Mouse (Mus musculus) limb, embryonic 11.5 days (tissue): Measurements from ENCODE around the gene Fkbp7. TPM values are rescaled to one million over a fixed set of nuclear protein-coding genes. Genes with fewer than 3 reads are reported as not detected.
A peak's percentile ranks its signal among the peaks of the same experiment; 100 is the strongest.

Experiments used
- ATAC-seq: fragments of 200-750 bp; cut with Nextera tagmentation; 2 replicates; pipeline ENCODE4 v1.8.0; 2017; ENCODE audit warnings: low read depth; ENCODE audit not compliant: insufficient number of reproducible peaks, low FRiP score, low TSS enrichment
- DNase-seq: peaks from one replicate; pipeline ENCODE4 v3.0.0-alpha.2; 2015; ENCODE audit warnings: low spot score
- H3K27ac ChIP-seq: fragments of 300-500 bp; sonication (generic); replicated peaks from 2 replicates; pipeline ENCODE4 v1.5.1; 2014; ENCODE audit warnings: low read depth, mild to moderate bottlenecking, low read length
- H3K27me3 ChIP-seq: fragments of 300-500 bp; sonication (generic); 2 replicates; pipeline ENCODE4 v1.6.1; 2014; ENCODE audit warnings: mild to moderate bottlenecking, low read length, mixed read lengths; ENCODE audit not compliant: control insufficient read depth, insufficient read depth
- H3K36me3 ChIP-seq: fragments of 300-500 bp; sonication (generic); 2 replicates; pipeline ENCODE4 v1.6.1; 2014; ENCODE audit warnings: mild to moderate bottlenecking, low read length, moderate library complexity, mixed read lengths; ENCODE audit not compliant: control insufficient read depth, insufficient read depth
- H3K4me1 ChIP-seq: fragments of 300-500 bp; sonication (generic); 2 replicates; pipeline ENCODE4 v1.6.1; 2014; ENCODE audit warnings: low read length, mixed read lengths; ENCODE audit not compliant: control insufficient read depth, insufficient read depth
- H3K4me2 ChIP-seq: fragments of 300-500 bp; sonication (generic); 2 replicates; pipeline ENCODE4 v1.6.1; 2014; ENCODE audit warnings: low read depth, mild to moderate bottlenecking, moderate library complexity; ENCODE audit not compliant: severe bottlenecking
- H3K4me3 ChIP-seq: fragments of 300-500 bp; sonication (generic); 2 replicates; pipeline ENCODE4 v1.5.1; 2014; ENCODE audit warnings: low read depth, low read length
- H3K9ac ChIP-seq: fragments of 300-500 bp; sonication (generic); 2 replicates; pipeline ENCODE4 v1.6.1; 2014; ENCODE audit warnings: mild to moderate bottlenecking, low read length
- H3K9me3 ChIP-seq: fragments of 300-500 bp; sonication (generic); 2 replicates; pipeline ENCODE4 v1.6.1; 2016; ENCODE audit warnings: low read length; ENCODE audit not compliant: control insufficient read depth
- WGBS: fragments of 180-500 bp; shearing (Covaris S2); extraction: QIAGEN DNeasy Blood & Tissue Kit; methylation state at CpG from one replicate; pipeline ENCODE4 v1.1.7; 2014; 5-methylcytosine and 5-hydroxymethylcytosine counted together
- polyA plus RNA-seq: library from polyadenylated mRNA; unstranded; fragments of >200 nt; fragmentation: Nextera tagmentation; extraction: Ambion mirVana; gene quantifications from 2 replicates; pipeline ENCODE4 v1.2.1, GENCODE M21; 2014

Gene Fkbp7
- 44.8 and 46.0 TPM in 2 replicates for polyA plus RNA-seq

DNA sequence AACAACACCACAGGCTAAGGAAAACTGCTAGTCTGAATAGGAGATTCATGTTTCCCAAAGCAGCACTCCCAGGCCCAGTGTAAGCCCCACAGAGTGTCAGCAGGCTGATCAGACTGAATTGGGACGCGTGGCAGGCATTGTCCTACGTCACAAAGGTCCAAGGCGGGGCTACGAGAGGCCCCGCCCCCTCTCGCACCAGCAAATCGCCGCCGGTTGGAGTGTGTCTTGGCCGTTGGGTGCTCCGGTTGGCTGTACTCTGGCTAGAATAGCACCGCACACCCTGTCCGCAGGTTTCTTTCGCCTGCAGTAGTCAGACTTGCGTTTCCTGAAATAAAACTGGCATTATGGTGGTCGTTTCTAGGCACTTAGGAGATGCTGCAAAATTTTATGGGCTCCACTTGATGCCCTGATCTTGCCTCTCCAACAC lies at the start of gene Fkbp7:
Gene Fkbp7, minus strand, starts transcription at position 151 of the 427 bp plus-strand sequence.
- no peaks in the 10 kb centered on the region for H3K36me3 ChIP-seq
- ATAC-seq, result peak; percentile 88

DNA sequence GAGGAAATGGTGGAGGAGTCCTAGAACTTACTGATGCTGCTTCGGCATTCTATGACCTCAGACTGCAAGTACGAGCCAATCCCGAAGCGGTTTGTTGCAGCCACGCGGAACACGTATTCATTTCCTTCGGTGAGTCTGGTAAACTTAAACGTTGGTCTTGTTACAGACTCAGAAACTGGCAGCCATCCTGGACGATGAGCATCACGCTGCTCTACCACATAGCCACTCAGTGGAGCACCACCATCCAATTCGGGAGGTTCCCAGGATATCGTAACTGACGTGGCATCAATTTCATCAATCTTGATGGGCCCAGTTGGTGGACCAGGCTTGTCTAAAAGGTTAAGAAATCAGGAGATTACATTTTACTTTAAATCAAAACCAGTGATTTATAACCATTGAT lies 46.7 kb upstream of the Fkbp7 start:
- H3K36me3 ChIP-seq, result no peaks in the 10 kb centered on the region
- H3K4me3 ChIP-seq, result no peak overlapping the region
- no peak overlapping the region for H3K4me2 ChIP-seq
- DNase-seq, result no peak
- no peak overlapping the region for H3K9ac ChIP-seq
- no peaks in the 10 kb centered on the region for H3K4me1 ChIP-seq
- no peaks in the 10 kb centered on the region for H3K9me3 ChIP-seq
- no peak overlapping the region for H3K27ac ChIP-seq
- 93% methylated on average over 14 of the region's 14 CpGs for WGBS
- no peak for ATAC-seq
- no peaks in the 10 kb centered on the region for H3K27me3 ChIP-seq

More for the DNA sequence above, at the start of gene Fkbp7:
- no peak within 1 kb of the TSS; the same call in 1 of the 2 replicates for H3K27ac ChIP-seq
- peak within 1 kb of the TSS; percentile 67 for H3K4me2 ChIP-seq
- H3K4me3 ChIP-seq, result peak within 1 kb of the TSS; percentile 45
- no peaks in the 10 kb centered on the region for H3K27me3 ChIP-seq
- no peaks in the 10 kb centered on the region for H3K9me3 ChIP-seq
- H3K4me1 ChIP-seq, result peaks cover 13% of the 10 kb centered on the region
- 1% methylated on average over 17 of the region's 17 CpGs for WGBS
- peak within 1 kb of the TSS; percentile 64 for H3K9ac ChIP-seq
- DNase-seq, result peak; percentile 96

DNA sequence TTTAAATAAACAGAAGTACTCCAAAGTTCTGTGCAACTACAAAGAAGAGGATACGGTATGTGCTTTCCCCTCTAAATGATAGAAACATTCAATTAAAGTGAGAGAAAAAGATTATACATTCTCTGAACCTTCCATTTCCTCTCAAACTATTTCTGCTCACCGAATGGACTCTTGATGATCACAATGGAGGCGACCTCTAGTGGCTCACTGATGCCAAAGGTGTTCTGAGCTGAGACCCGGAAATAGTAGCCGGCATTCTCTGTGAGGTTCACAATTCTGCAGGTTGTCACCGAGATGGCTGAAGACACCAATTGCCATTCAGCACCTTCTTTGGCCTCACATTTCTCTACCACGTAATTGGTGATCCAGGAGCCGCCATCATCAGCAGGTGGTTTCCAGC lies 42.1 kb upstream of the Fkbp7 start:
- 76% methylated on average over 8 of the region's 8 CpGs for WGBS
- H3K4me2 ChIP-seq, result no peak overlapping the region
- ATAC-seq (no peak), DNase-seq (no peak)
- no peaks in the 10 kb centered on the region for H3K27me3 ChIP-seq
- H3K27ac ChIP-seq, result no peak overlapping the region
- H3K9me3 ChIP-seq, result peaks cover 3% of the 10 kb centered on the region; the same call in 1 of the 2 replicates
- no peaks in the 10 kb centered on the region for H3K4me1 ChIP-seq
- no peak overlapping the region for H3K4me3 ChIP-seq
- peaks cover 2% of the 10 kb centered on the region; the same call in 1 of the 2 replicates for H3K36me3 ChIP-seq
- no peak overlapping the region for H3K9ac ChIP-seq

DNA sequence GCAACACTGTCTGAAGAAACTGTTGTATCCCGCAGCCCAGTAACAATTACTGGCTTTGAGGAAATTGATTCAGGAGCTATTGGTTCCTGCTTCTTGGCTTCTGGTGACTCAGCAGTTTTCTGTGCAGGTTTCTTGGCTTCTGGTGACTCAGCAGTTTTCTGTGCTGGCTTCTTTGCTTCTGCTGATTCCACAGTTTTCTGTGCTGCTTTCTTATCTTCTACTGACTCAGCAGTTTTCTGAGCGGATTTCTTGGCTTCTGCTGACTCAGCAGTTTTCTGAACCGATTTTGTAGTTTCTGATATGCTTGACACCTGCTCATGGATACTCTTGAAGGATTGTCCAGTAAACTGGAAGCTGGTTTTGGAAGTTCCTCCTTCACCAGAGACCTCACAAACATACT lies 35.6 kb upstream of the Fkbp7 start:
- WGBS, result 93% methylated on average over 3 of the region's 3 CpGs
- Histone ChIP-seq H3K36me3 (peaks cover 2% of the 10 kb centered on the region; the same call in 1 of the 2 replicates), H3K4me3 (no peak overlapping the region), H3K9me3 (peaks cover 3% of the 10 kb centered on the region; the same call in 1 of the 2 replicates), H3K27me3 (no peaks in the 10 kb centered on the region), H3K9ac (no peak overlapping the region), H3K4me2 (no peak overlapping the region), H3K4me1 (no peaks in the 10 kb centered on the region), H3K27ac (no peak overlapping the region)
- ATAC-seq, result no peak
- DNase-seq, result no peak

DNA sequence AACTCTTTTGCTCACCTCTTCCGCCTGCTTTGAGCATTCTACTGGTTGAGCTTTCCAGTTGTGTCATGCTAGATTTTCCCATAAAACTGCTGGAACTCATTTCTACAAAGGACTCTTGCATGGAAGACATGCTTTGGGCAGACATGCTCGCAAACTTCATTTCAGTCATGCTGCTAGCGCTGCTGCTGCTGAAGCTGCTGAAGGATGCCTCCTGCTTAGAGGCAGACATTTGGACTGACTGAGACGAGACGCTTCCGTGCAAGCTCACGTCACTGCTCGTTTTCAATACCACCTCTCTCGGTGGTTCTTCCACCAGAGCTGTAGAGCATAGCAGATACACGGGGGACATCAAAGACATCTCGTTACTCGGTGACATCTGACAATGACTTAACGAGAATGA lies 32.7 kb upstream of the Fkbp7 start:
- no peaks in the 10 kb centered on the region for H3K27me3 ChIP-seq
- ATAC-seq (no peak), DNase-seq (no peak)
- peaks cover 2% of the 10 kb centered on the region; the same call in 1 of the 2 replicates for H3K36me3 ChIP-seq
- no peak overlapping the region for H3K4me2 ChIP-seq
- no peaks in the 10 kb centered on the region for H3K4me1 ChIP-seq
- no peak overlapping the region for H3K27ac ChIP-seq
- no peak overlapping the region for H3K4me3 ChIP-seq
- no peak overlapping the region for H3K9ac ChIP-seq
- H3K9me3 ChIP-seq, result peaks cover 2% of the 10 kb centered on the region; the same call in 1 of the 2 replicates
- WGBS, result 84% methylated on average over 13 of the region's 13 CpGs

DNA sequence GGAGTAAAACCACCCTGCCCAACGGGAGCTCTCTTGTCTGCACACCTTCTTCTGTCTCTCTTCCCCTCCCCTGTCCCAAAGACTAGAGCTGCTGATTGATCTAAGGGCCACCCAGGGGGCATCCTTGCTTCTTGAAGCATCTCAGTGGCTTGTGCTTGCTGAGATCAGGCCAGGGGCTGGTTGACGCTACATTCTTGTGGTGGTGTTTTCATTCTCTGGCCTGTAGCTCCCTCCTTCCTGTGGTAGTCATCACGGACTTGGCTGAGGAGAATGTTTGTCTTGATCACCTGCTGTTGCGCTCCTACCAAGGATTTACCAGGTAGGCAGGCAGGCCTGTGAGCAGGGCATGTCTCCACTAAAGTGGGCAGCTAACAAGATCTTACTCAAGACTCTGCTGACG lies 29.8 kb upstream of the Fkbp7 start:
- DNase-seq (no peak), ATAC-seq (no peak)
- no peak overlapping the region for H3K27ac ChIP-seq
- no peak overlapping the region for H3K9ac ChIP-seq
- H3K27me3 ChIP-seq, result no peaks in the 10 kb centered on the region
- H3K4me2 ChIP-seq, result no peak overlapping the region
- 80% methylated on average over 5 of the region's 5 CpGs for WGBS
- H3K36me3 ChIP-seq, result no peaks in the 10 kb centered on the region
- H3K9me3 ChIP-seq, result no peaks in the 10 kb centered on the region
- H3K4me3 ChIP-seq, result no peak overlapping the region
- H3K4me1 ChIP-seq, result no peaks in the 10 kb centered on the region

DNA sequence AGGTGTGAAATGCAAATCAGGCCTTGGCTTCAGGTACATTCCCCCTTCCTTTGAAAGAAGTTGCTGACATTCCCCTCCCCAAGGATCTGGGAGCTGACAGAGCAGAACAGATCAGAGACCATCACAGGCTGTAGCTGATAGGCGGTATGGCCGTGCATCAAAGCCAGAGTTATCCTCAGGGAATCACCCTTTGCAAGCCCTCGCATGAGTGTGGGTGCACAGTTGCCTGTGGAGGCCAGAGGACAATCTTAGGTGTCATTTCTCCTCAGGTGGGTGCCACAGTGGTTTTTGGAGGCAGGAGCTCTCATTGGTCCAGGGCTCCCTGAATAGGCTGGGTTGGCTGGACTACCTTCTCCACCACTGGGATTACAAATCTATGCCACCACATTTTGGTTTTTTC lies 29.3 kb upstream of the Fkbp7 start:
- Histone ChIP-seq H3K4me1 (no peaks in the 10 kb centered on the region), H3K9me3 (no peaks in the 10 kb centered on the region), H3K9ac (no peak overlapping the region), H3K36me3 (no peaks in the 10 kb centered on the region), H3K27me3 (no peaks in the 10 kb centered on the region), H3K4me3 (no peak overlapping the region), H3K4me2 (no peak overlapping the region), H3K27ac (no peak overlapping the region)
- WGBS, result 79% methylated on average over 3 of the region's 3 CpGs
- DNase-seq, result no peak
- ATAC-seq, result no peak

DNA sequence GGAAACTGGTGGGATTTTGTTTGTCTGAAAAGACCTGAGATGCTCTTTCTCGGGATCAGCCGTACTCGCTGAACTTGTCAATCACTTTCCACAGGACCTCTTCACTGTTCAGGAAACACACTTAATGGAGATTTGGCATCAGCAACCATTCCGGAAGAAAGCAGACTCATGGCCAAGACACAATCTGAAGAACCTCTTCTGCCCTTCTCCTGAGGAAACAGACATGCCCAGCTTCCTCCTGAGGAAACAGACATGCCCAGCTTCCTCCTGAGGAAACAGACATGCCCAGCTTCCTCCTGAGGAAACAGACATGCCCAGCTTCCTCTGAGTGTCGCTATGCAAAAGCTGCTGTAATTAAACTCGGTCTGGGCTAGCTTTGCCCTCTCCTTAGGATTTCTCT lies 22.4 kb upstream of the Fkbp7 start:
- WGBS, result 91% methylated on average over 6 of the region's 6 CpGs
- no peak overlapping the region for H3K4me3 ChIP-seq
- ATAC-seq (no peak), DNase-seq (no peak)
- H3K4me2 ChIP-seq, result no peak overlapping the region
- no peak overlapping the region for H3K27ac ChIP-seq
- no peaks in the 10 kb centered on the region for H3K27me3 ChIP-seq
- H3K9me3 ChIP-seq, result no peaks in the 10 kb centered on the region
- no peaks in the 10 kb centered on the region for H3K4me1 ChIP-seq
- H3K36me3 ChIP-seq, result peaks cover 2% of the 10 kb centered on the region; the same call in 1 of the 2 replicates
- no peak overlapping the region for H3K9ac ChIP-seq

DNA sequence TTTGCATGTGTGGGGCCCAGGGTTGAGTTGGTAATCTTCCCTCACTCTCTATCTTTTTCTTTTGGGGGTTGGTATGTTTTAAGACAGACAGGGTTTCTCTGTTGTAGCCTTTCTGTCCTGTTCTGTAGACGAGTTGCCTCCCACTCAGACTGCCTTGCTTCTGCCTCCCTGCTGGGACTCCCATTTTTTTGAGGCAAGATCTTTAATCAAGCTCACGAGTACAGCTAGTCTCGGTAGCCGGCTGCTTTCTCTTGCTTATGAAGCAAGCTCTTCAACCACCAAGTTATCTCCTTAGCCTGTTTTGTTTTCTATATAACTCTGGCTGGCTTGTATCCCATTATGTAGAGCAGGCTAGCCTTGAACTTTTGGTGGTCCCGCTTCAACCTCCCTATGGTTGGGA lies 20.8 kb upstream of the Fkbp7 start:
- DNase-seq, result no peak
- ATAC-seq, result no peak

More for the DNA sequence above, 20.8 kb upstream of the Fkbp7 start:
- WGBS, result 88% methylated on average over 5 of the region's 5 CpGs
- Histone ChIP-seq H3K36me3 (peaks cover 2% of the 10 kb centered on the region; the same call in 1 of the 2 replicates), H3K27me3 (no peaks in the 10 kb centered on the region), H3K9ac (no peak overlapping the region), H3K4me3 (no peak overlapping the region), H3K27ac (no peak overlapping the region), H3K9me3 (no peaks in the 10 kb centered on the region), H3K4me1 (no peaks in the 10 kb centered on the region), H3K4me2 (no peak overlapping the region)
